In genomic region chrX:36807360-36808317, GRCm38 (mm10) we compare ENCODE assay signal across 8 mouse cellular contexts. TPM values are rescaled to one million over a fixed set of nuclear protein-coding genes. Genes with fewer than 3 reads are reported as not detected.
DNase-seq lines count a peak whose midpoint lies in the region; ATAC-seq and TF ChIP-seq lines count a peak whose summit lies in the region.

No protein-coding gene starts in this region.

- DNase-seq in kidney, postnatal 0 days (ENCODE audit: low spot score) = peak; percentile 93
- peak; percentile 84 for DNase-seq in liver, embryonic 11.5 days (ENCODE audit: low spot score)
- peak; percentile 88 to 93 for DNase-seq in spleen, postnatal 4 days (ENCODE audit: low spot score in 2 of 2)

- peak overlapping the region; percentile 56 for H3K9ac ChIP-seq in heart, embryonic 12.5 days
- no peak overlapping the region for H3K9ac ChIP-seq in kidney, postnatal 0 days (ENCODE audit: low read depth, low read length)
- H3K9ac ChIP-seq in liver, embryonic 11.5 days (ENCODE audit: low read depth, low read length) = peak overlapping the region; percentile 34

- no peaks in the 10 kb centered on the region for H3K36me3 ChIP-seq in heart, embryonic 12.5 days
- no peaks in the 10 kb centered on the region for H3K36me3 ChIP-seq in kidney, postnatal 0 days (ENCODE audit: insufficient read depth, low read length)
- H3K36me3 ChIP-seq in liver, embryonic 11.5 days (ENCODE audit: control insufficient read depth, insufficient read depth, low read length) = no peaks in the 10 kb centered on the region
- H3K36me3 ChIP-seq in myocyte (ENCODE audit: control insufficient read depth, insufficient read depth) = no peaks in the 10 kb centered on the region

- H3K4me1 ChIP-seq in brown adipose tissue, adult 24 weeks (ENCODE audit: control insufficient read depth, insufficient read depth, insufficient read length, low read length) = no peaks in the 10 kb centered on the region; the same call in 1 of the 2 replicates
- H3K4me1 ChIP-seq in heart, embryonic 12.5 days (replicated peaks) = peaks cover 6% of the 10 kb centered on the region; the same call in 1 of the 2 replicates
- H3K4me1 ChIP-seq in kidney, postnatal 0 days (replicated peaks; ENCODE audit: insufficient read depth, low read length) = no peaks in the 10 kb centered on the region
- peaks cover 2% of the 10 kb centered on the region; the same call in 1 of the 2 replicates for H3K4me1 ChIP-seq in liver, embryonic 11.5 days (replicated peaks; ENCODE audit: control insufficient read depth, insufficient read depth, low read length)

- H3ac ChIP-seq in myocyte (ENCODE audit: control insufficient read depth, insufficient read length) = no peak overlapping the region

- peak; percentile 76 for TF ChIP-seq CTCF in kidney, postnatal 0 days (IDR thresholded peaks at IDR 0.05; ENCODE audit: low read depth)

- H3K4me3 ChIP-seq in brown adipose tissue, adult 24 weeks (ENCODE audit: insufficient read depth, low read depth, low read length) = peak overlapping the region; percentile 59
- H3K4me3 ChIP-seq in heart, embryonic 12.5 days = peak overlapping the region; percentile 40
- peak overlapping the region; percentile 22 for H3K4me3 ChIP-seq in kidney, postnatal 0 days (replicated peaks; ENCODE audit: low read depth, low read length)
- H3K4me3 ChIP-seq in liver, embryonic 11.5 days (ENCODE audit: low read depth, low read length) = peak overlapping the region; percentile 41
- peak overlapping the region; percentile 20 for H3K4me3 ChIP-seq in myocyte

- peak; percentile 53 for TF ChIP-seq POLR2A in myocyte (IDR thresholded peaks at IDR 0.05; ENCODE audit: insufficient read length, low read depth)

- peak; percentile 89 for ATAC-seq in CD4-positive, CD25-positive, alpha-beta regulatory T cell, adult 4 months
- peak; percentile 96 for ATAC-seq in erythroid progenitor cell, adult 5-6 weeks (replicated peaks; ENCODE audit: low FRiP score, poor library complexity, severe bottlenecking)
- peak; percentile 88 for ATAC-seq in heart, embryonic 12.5 days (ENCODE audit: insufficient number of reproducible peaks, low FRiP score)
- ATAC-seq in kidney, postnatal 0 days (replicated peaks; ENCODE audit: low FRiP score, low read depth) = peak; percentile 93
- peak; percentile 93 for ATAC-seq in liver, embryonic 11.5 days (replicated peaks; ENCODE audit: low FRiP score)

- no peaks in the 10 kb centered on the region for H3K27me3 ChIP-seq in heart, embryonic 12.5 days (replicated peaks)
- no peaks in the 10 kb centered on the region for H3K27me3 ChIP-seq in kidney, postnatal 0 days (ENCODE audit: insufficient read depth, low read length)
- no peaks in the 10 kb centered on the region for H3K27me3 ChIP-seq in liver, embryonic 11.5 days (replicated peaks; ENCODE audit: control insufficient read depth, insufficient read depth, low read length)
- no peaks in the 10 kb centered on the region for H3K27me3 ChIP-seq in myocyte (ENCODE audit: control insufficient read depth, insufficient read depth, insufficient read length)

- H3K9me3 ChIP-seq in heart, embryonic 12.5 days (replicated peaks) = no peaks in the 10 kb centered on the region
- H3K9me3 ChIP-seq in kidney, postnatal 0 days (replicated peaks; ENCODE audit: low read length) = no peaks in the 10 kb centered on the region
- no peaks in the 10 kb centered on the region for H3K9me3 ChIP-seq in liver, embryonic 11.5 days (ENCODE audit: control insufficient read depth, low read length)

- peak overlapping the region; percentile 60 for H3K4me2 ChIP-seq in heart, embryonic 12.5 days
- H3K4me2 ChIP-seq in kidney, postnatal 0 days (ENCODE audit: low read length) = peak overlapping the region; percentile 42
- peak overlapping the region; percentile 66 for H3K4me2 ChIP-seq in liver, embryonic 11.5 days
- H3K4me2 ChIP-seq in myocyte (ENCODE audit: low read depth) = peak overlapping the region; percentile 80

- peak overlapping the region; percentile 87 for H3K27ac ChIP-seq in brown adipose tissue, adult 24 weeks (replicated peaks; ENCODE audit: low read depth, low read length)
- H3K27ac ChIP-seq in heart, embryonic 12.5 days (ENCODE audit: poor library complexity, severe bottlenecking) = peak overlapping the region; percentile 73
- peak overlapping the region; percentile 77 for H3K27ac ChIP-seq in kidney, postnatal 0 days
- H3K27ac ChIP-seq in liver, embryonic 11.5 days (ENCODE audit: low read depth, low read length) = peak overlapping the region; percentile 79

- WGBS in heart, embryonic 12.5 days = 10% methylated on average over 45 of the region's 45 CpGs
- WGBS in kidney, postnatal 0 days = 26% methylated on average over 45 of the region's 45 CpGs
- 10% methylated on average over 45 of the region's 45 CpGs for WGBS in liver, embryonic 11.5 days

- no peaks in the 10 kb centered on the region for H3K79me2 ChIP-seq in myocyte (ENCODE audit: control insufficient read depth, insufficient read depth)

TF ChIP-seq in myocyte, 11 proteins besides CTCF, POLR2A, EP300 and RAD21:
- TF ChIP-seq REST (IDR thresholded peaks at IDR 0.05; ENCODE audit: insufficient read depth, insufficient read length) = no peak
- no peak for TF ChIP-seq TCF12 (IDR thresholded peaks at IDR 0.05; ENCODE audit: insufficient read depth, poor library complexity, severe bottlenecking)
- no peak for TF ChIP-seq MYOG (IDR thresholded peaks at IDR 0.05; ENCODE audit: control insufficient read depth in 1 of 3, insufficient read depth in 1 of 3, insufficient read length in 2 of 3, low read depth in 2 of 3)
- TF ChIP-seq MAX (IDR thresholded peaks at IDR 0.05; ENCODE audit: low read depth) = no peak
- TF ChIP-seq POLR2AphosphoS2 (IDR thresholded peaks at IDR 0.05; ENCODE audit: insufficient read length, low read depth) = peak; percentile 57
- TF ChIP-seq SRF (IDR thresholded peaks at IDR 0.05; ENCODE audit: control insufficient read depth, insufficient read length, low read depth) = no peak
- TF ChIP-seq MYOD1 (IDR thresholded peaks at IDR 0.05; ENCODE audit: control insufficient read depth in 1 of 3, insufficient read length in 2 of 3, low read depth in 2 of 3) = no peak
- no peak for TF ChIP-seq TCF3 (IDR thresholded peaks at IDR 0.05; ENCODE audit: insufficient read length, low read depth)

RNA-seq across cellular contexts. Expression of gene Slc25a5, which starts 12.2 kb away (rescaled TPM):
- 1,000 to 10,000 TPM; 1,213 to 1,312 TPM for polyA plus RNA-seq in CD4-positive, CD25-positive, alpha-beta regulatory T cell, adult 4 months (2017; shearing (Covaris generic))
- 955 and 1,042 TPM in 2 replicates for polyA plus RNA-seq in brown adipose tissue, adult 24 weeks (2012; ENCODE audit: insufficient read depth, insufficient read length, missing spikeins)
- 208 and 285 TPM in 2 replicates for total RNA-seq in erythroid progenitor cell, adult 5-6 weeks (2015; ENCODE audit: low replicate concordance)
- total RNA-seq in erythroid progenitor cell, adult 5-6 weeks (2017; ENCODE audit: low replicate concordance) = 144 and 176 TPM in 2 replicates
- polyA plus RNA-seq in heart, embryonic 12.5 days (2016; fragmentation: Nextera tagmentation; extraction: Ambion mirVana) = 989 and 1,024 TPM in 2 replicates
- polyA plus RNA-seq in kidney, postnatal 0 days (2015; fragmentation: Nextera tagmentation; extraction: Ambion mirVana) = 1,543 and 1,561 TPM in 2 replicates
- polyA plus RNA-seq in liver, embryonic 11.5 days (2014; fragmentation: Nextera tagmentation; extraction: Ambion mirVana) = 942 and 1,011 TPM in 2 replicates
- polyA plus RNA-seq in myocyte (2012; fragmentation: generic; extraction: Trizol) = 684 TPM

Comparison
In these comparisons a context has a peak if more than half of its experiments do, and no peak if none do; other contexts are left out.
1. Peak in every context shown above with its lines: DNase-seq, ATAC-seq, H3K4me3 ChIP-seq and H3K27ac ChIP-seq.